Mouse (Mus musculus) small intestine, adult 2 months (tissue): ENCODE measurements around the gene Apba2.

ENCODE experiments used
- CTCF ChIP-seq: fragments of 200-500 bp; IDR thresholded peaks from 2 replicates; pipeline ENCODE4 v1.5.1; 2012; ENCODE audit warnings: low read depth, mild to moderate bottlenecking, control low read depth, inconsistent platforms, low read length, moderate library complexity, mixed read lengths; ENCODE audit not compliant: insufficient replicate concordance, insufficient read length; ENCODE audit errors: extremely low read depth
- POLR2A ChIP-seq: fragments of 200-500 bp; IDR thresholded peaks from 2 replicates; pipeline ENCODE4 v1.6.1; 2012; ENCODE audit warnings: low read depth, mild to moderate bottlenecking, control low read depth, inconsistent platforms, low read length, moderate library complexity

DNA sequence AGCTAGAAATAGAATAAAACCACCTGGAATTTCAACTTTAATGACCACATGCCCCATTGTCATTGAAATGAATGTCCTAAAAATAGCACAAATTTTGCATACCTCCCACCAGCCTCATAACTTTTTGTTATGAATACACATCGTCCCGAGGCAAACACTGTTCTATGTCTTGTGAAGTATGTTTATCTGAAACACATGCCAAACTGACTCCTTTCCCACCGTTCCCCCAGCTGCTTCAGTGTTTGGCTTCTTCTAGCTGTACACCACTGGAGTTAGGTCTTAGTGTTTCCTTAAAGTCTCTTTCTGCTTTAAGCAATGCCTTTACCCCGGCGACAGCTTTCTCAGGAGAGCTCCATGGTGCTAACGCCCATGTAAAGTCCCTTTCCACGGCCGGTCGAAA, 289.6 kb downstream of the Apba2 start:
- TF ChIP-seq CTCF (no peak), POLR2A (no peak)
